12 mouse cellular contexts compared by ENCODE assay signal in genomic region chr9:69568631-69569230, GRCm38 (mm10).
DNase-seq lines count a peak whose midpoint lies in the region; ATAC-seq and TF ChIP-seq lines count a peak whose summit lies in the region.
"Had no signal": no experiment of that assay in that cellular context is flagged by ENCODE, and none has a peak within 500 bp of the region (broad histone marks: within the 10 kb centered on the region; RNA-seq: fewer than 3 reads in every experiment).

No protein-coding gene starts in this region.

- H3K4me1 ChIP-seq in lung, postnatal 0 days (ENCODE audit: insufficient read depth, low read depth, low read length): no peaks in the 10 kb centered on the region
- H3K4me1 ChIP-seq: liver, embryonic 12.5 days had no signal

- H3K4me3 ChIP-seq in lung, postnatal 0 days (ENCODE audit: low read depth, low read length): no peak overlapping the region
- H3K4me3 ChIP-seq: liver, embryonic 12.5 days had no signal

- no peak overlapping the region for H3K27ac ChIP-seq in lung, postnatal 0 days (ENCODE audit: low read length)
- H3K27ac ChIP-seq: liver, embryonic 12.5 days had no signal

- ATAC-seq in lung, postnatal 0 days: no peak
- no peak for ATAC-seq in activated CD4-positive, CD25-positive, alpha-beta regulatory T cell, adult 4 months
- ATAC-seq: forebrain, postnatal 0 days; intestine, embryonic 16.5 days; liver, embryonic 12.5 days had no signal

- no peak for TF ChIP-seq CTCF in lung, postnatal 0 days (IDR thresholded peaks at IDR 0.05)

- H3K4me2 ChIP-seq in lung, postnatal 0 days (replicated peaks; ENCODE audit: low read depth, low read length): no peak overlapping the region
- H3K4me2 ChIP-seq: liver, embryonic 12.5 days had no signal

- H3K9ac ChIP-seq in lung, postnatal 0 days (replicated peaks; ENCODE audit: low read depth): no peak overlapping the region
- H3K9ac ChIP-seq: forebrain, postnatal 0 days; liver, embryonic 12.5 days had no signal

- H3K36me3 ChIP-seq in lung, postnatal 0 days (ENCODE audit: insufficient read depth, low read length): no peaks in the 10 kb centered on the region
- H3K36me3 ChIP-seq: liver, embryonic 12.5 days had no signal

- no peaks in the 10 kb centered on the region for H3K9me3 ChIP-seq in lung, postnatal 0 days (ENCODE audit: low read length)
- H3K9me3 ChIP-seq: liver, embryonic 12.5 days had no signal

- peak; percentile 15 for DNase-seq in kidney, postnatal 10 days
- DNase-seq in kidney, adult 9 months: no peak
- DNase-seq in lung, postnatal 0 days (ENCODE audit: low spot score): peak; percentile 7
- DNase-seq in lung, postnatal 10 days: no peak
- peak; percentile 8 to 29 for DNase-seq in layer of hippocampus, adult 8-10 months (ENCODE audit: low spot score in 2 of 2)
- DNase-seq in right cerebral cortex, postnatal 25 days: peak; percentile 10
- DNase-seq in adrenal gland, postnatal 14 days: no peak
- DNase-seq: cerebellum, adult 9-11 months; forebrain, postnatal 0 days had no signal

- 42% methylated on average over 13 of the region's 13 CpGs for WGBS in lung, postnatal 0 days

- no peaks in the 10 kb centered on the region for H3K27me3 ChIP-seq in lung, postnatal 0 days (replicated peaks; ENCODE audit: insufficient read depth, low read length)
- H3K27me3 ChIP-seq: liver, embryonic 12.5 days had no signal

- TF ChIP-seq EP300 in lung, postnatal 0 days (IDR thresholded peaks at IDR 0.05): no peak

Comparison
In these comparisons a context has a peak if more than half of its experiments do, and no peak if none do; other contexts are left out.
1. DNase-seq: peak in kidney, postnatal 10 days (single experiment), lung, postnatal 0 days (single experiment), layer of hippocampus, adult 8-10 months (2 of 2) and right cerebral cortex, postnatal 25 days (single experiment); none in kidney, adult 9 months (single experiment), lung, postnatal 10 days (single experiment) and adrenal gland, postnatal 14 days (single experiment).